Mouse (Mus musculus) cerebellum, adult 2 months (tissue): ENCODE data around the gene Prr27. TPM values are rescaled to one million over a fixed set of nuclear protein-coding genes. Genes with fewer than 3 reads are reported as not detected.

Experiments
- DNase-seq, 2 experiments: peaks; one replicate each; pipeline ENCODE4 v3.0.0; 2021
- H3K27ac ChIP-seq: fragments of 200-500 bp; 2 replicates; pipeline ENCODE4 v1.5.1; 2012; ENCODE audit warnings: low read length, control low read depth, inconsistent platforms; ENCODE audit not compliant: insufficient read depth
- H3K27me3 ChIP-seq: fragments of 200-500 bp; 2 replicates; pipeline ENCODE4 v1.6.1; 2012; ENCODE audit warnings: inconsistent platforms, mild to moderate bottlenecking, low read length, moderate library complexity; ENCODE audit not compliant: control insufficient read depth, insufficient read depth
- H3K4me1 ChIP-seq: fragments of 200-500 bp; 2 replicates; pipeline ENCODE4 v1.6.1; 2011; ENCODE audit warnings: low read length; ENCODE audit not compliant: control insufficient read depth, insufficient read depth
- H3K4me3 ChIP-seq: fragments of 200-500 bp; replicated peaks from 2 replicates; pipeline ENCODE3; 2011; ENCODE audit warnings: mild to moderate bottlenecking, low read depth, low read length, control low read depth; ENCODE audit not compliant: insufficient read depth
- CTCF ChIP-seq: fragments of 200-500 bp; IDR thresholded peaks from 2 replicates; pipeline ENCODE4 v1.5.1; 2011; ENCODE audit warnings: low read depth, mild to moderate bottlenecking, control low read depth, low read length, moderate library complexity, borderline replicate concordance; ENCODE audit not compliant: insufficient read depth
- POLR2A ChIP-seq: fragments of 200-500 bp; IDR thresholded peaks from 2 replicates; pipeline ENCODE4 v1.6.1; 2011; ENCODE audit warnings: low read length, control low read depth, borderline replicate concordance; ENCODE audit not compliant: insufficient read depth
- whole genome bisulfite sequencing: fragments of 180-500 bp; shearing (Covaris S2); methylation state at CpG from one replicate; pipeline ENCODE4 v1.1.7; 2018; 5-methylcytosine and 5-hydroxymethylcytosine counted together
- polyA plus RNA-seq: library from polyadenylated mRNA; depleted of rRNA; stranded (reverse); fragments of >200 nt; gene quantifications from 2 replicates; pipeline ENCODE4 v1.2.3, GENCODE M21; 2012; rRNA removed

The Prr27 gene
- not detected in 2 replicates for polyA plus RNA-seq

- H3K27ac ChIP-seq: no peak within 1 kb of the TSS
- H3K27me3 ChIP-seq: no peaks in the 10 kb centered on the region
- DNase-seq: no peak
- H3K4me3 ChIP-seq: no peak within 1 kb of the TSS
- TF ChIP-seq POLR2A: no peak
- no peak for TF ChIP-seq CTCF
- H3K4me1 ChIP-seq: no peaks in the 10 kb centered on the region
- WGBS: 61% methylated on average over 1 of the region's 1 CpGs
Observed at GRCm38 (mm10) chr5:87825386-87825785, at the start of gene Prr27. TSS of gene Prr27 (plus strand) at chr5:87825686.

GRCm38 (mm10) chr5:87782731-87783130 lies 42.8 kb upstream of the Prr27 start:
- H3K27ac ChIP-seq: no peak overlapping the region
- no peak overlapping the region for H3K4me3 ChIP-seq
- H3K27me3 ChIP-seq: no peaks in the 10 kb centered on the region
- no peaks in the 10 kb centered on the region for H3K4me1 ChIP-seq
- WGBS: 61% methylated on average over 4 of the region's 4 CpGs
- TF ChIP-seq POLR2A: no peak
- no peak for TF ChIP-seq CTCF
- no peak for DNase-seq

- 86% methylated on average over 2 of the region's 2 CpGs for WGBS
- Histone ChIP-seq H3K4me1 (no peaks in the 10 kb centered on the region), H3K4me3 (no peak within 1 kb of the TSS), H3K27ac (no peak within 1 kb of the TSS), H3K27me3 (no peaks in the 10 kb centered on the region)
- no peak for DNase-seq
- no peak for TF ChIP-seq CTCF
- TF ChIP-seq POLR2A: no peak
Observed at GRCm38 (mm10) chr5:87807782-87808181, 17.7 kb upstream of the Prr27 start, which contains the start of gene Csn1s2b. TSS of gene Csn1s2b (plus strand) at chr5:87808082.

GRCm38 (mm10) chr5:87809253-87809652 lies 16.2 kb upstream of the Prr27 start:
- no peak overlapping the region for H3K4me3 ChIP-seq
- no peaks in the 10 kb centered on the region for H3K27me3 ChIP-seq
- no peak overlapping the region for H3K27ac ChIP-seq
- TF ChIP-seq POLR2A (no peak), CTCF (no peak)
- WGBS: 62% methylated on average over 2 of the region's 2 CpGs
- H3K4me1 ChIP-seq: no peaks in the 10 kb centered on the region
- no peak for DNase-seq

GRCm38 (mm10) chr5:87855136-87855716 lies 29.7 kb downstream of the Prr27 start:
- 62% methylated on average over 3 of the region's 3 CpGs for WGBS
- no peak overlapping the region for H3K27ac ChIP-seq
- no peak overlapping the region for H3K4me3 ChIP-seq
- H3K27me3 ChIP-seq: no peaks in the 10 kb centered on the region
- TF ChIP-seq POLR2A (no peak), CTCF (no peak)
- H3K4me1 ChIP-seq: no peaks in the 10 kb centered on the region
- DNase-seq: no peak

- no peak for TF ChIP-seq POLR2A
- no peak overlapping the region for H3K27ac ChIP-seq
- H3K4me3 ChIP-seq: no peak overlapping the region
- WGBS: 5% methylated on average over 2 of the region's 2 CpGs
- H3K4me1 ChIP-seq: no peaks in the 10 kb centered on the region
- no peaks in the 10 kb centered on the region for H3K27me3 ChIP-seq
- DNase-seq: peak; percentile 20 to 47
Observed at GRCm38 (mm10) chr5:87870084-87870483, 44.6 kb downstream of the Prr27 start.

- no peak overlapping the region for H3K4me3 ChIP-seq
- H3K27me3 ChIP-seq: no peaks in the 10 kb centered on the region
- no peaks in the 10 kb centered on the region for H3K4me1 ChIP-seq
- H3K27ac ChIP-seq: no peak overlapping the region
- WGBS: 35% methylated on average over 4 of the region's 4 CpGs
- TF ChIP-seq CTCF (peak; percentile 22; the same call in 1 of the 2 replicates), POLR2A (no peak)
- no peak for DNase-seq
Observed at GRCm38 (mm10) chr5:87871423-87871822, 45.9 kb downstream of the Prr27 start.

- TF ChIP-seq POLR2A: no peak
- TF ChIP-seq CTCF: no peak
- WGBS: 94% methylated on average over 1 of the region's 1 CpGs
- DNase-seq: no peak
Observed at GRCm38 (mm10) chr5:87884729-87885128, 59.2 kb downstream of the Prr27 start, which contains the start of gene Odam. TSS of gene Odam (plus strand) at chr5:87885029.

More at GRCm38 (mm10) chr5:87884729-87885128, 59.2 kb downstream of the Prr27 start, which contains the start of gene Odam:
- H3K27ac ChIP-seq: no peak within 1 kb of the TSS
- H3K27me3 ChIP-seq: no peaks in the 10 kb centered on the region
- no peaks in the 10 kb centered on the region for H3K4me1 ChIP-seq
- H3K4me3 ChIP-seq: no peak within 1 kb of the TSS

Other genes with a start within 250 kb of the Prr27 start
- not detected in 2 replicates for gene Sult1e1, start 234.1 kb upstream of the Prr27 start, polyA plus RNA-seq
- gene Csn1s1, start 159.5 kb upstream of the Prr27 start, polyA plus RNA-seq: not detected in 2 replicates
- gene Csn2, start 126.1 kb upstream of the Prr27 start, polyA plus RNA-seq: not detected in 2 replicates
- gene Csn1s2a, start 51.1 kb upstream of the Prr27 start, polyA plus RNA-seq: not detected in 2 replicates
- not detected in 2 replicates for gene Csn1s2b, start 17.6 kb upstream of the Prr27 start, polyA plus RNA-seq
- gene Odam, start 59.3 kb downstream of the Prr27 start, polyA plus RNA-seq: not detected in 2 replicates
- gene Csn3, start 99.9 kb downstream of the Prr27 start, polyA plus RNA-seq: not detected in 2 replicates
- not detected in 2 replicates for gene 2310003L06Rik, start 143.8 kb downstream of the Prr27 start, polyA plus RNA-seq
- gene Gm28434, start 143.8 kb downstream of the Prr27 start, polyA plus RNA-seq: not detected in 2 replicates
- gene Cabs1, start 153.8 kb downstream of the Prr27 start, polyA plus RNA-seq: not detected in 2 replicates
- gene Smr3a, start 176.9 kb downstream of the Prr27 start, polyA plus RNA-seq: not detected in 2 replicates